Mouse (Mus musculus) limb, embryonic 10.5 days (tissue): ENCODE results near the gene Zfp775. TPM values are rescaled to one million over a fixed set of nuclear protein-coding genes. Genes with fewer than 3 reads are reported as not detected.
"Not testable (repeated sequence)": the region's sequence is repeated elsewhere in the genome, so short reads cannot be mapped to it uniquely, and the experiment has no call there.

Experiments used
- DNase-seq: peaks from one replicate; pipeline ENCODE4 v3.0.0-alpha.2; 2017; ENCODE audit warnings: low spot score
- H3K27ac ChIP-seq: fragments of 300-500 bp; sonication (generic); 2 replicates; pipeline ENCODE4 v1.5.1; 2016; ENCODE audit warnings: mild to moderate bottlenecking
- H3K27me3 ChIP-seq: fragments of 300-500 bp; sonication (generic); 2 replicates; pipeline ENCODE4 v1.6.1; 2016; ENCODE audit warnings: low read depth, mild to moderate bottlenecking; ENCODE audit not compliant: poor library complexity, severe bottlenecking
- H3K36me3 ChIP-seq: fragments of 300-500 bp; sonication (generic); 2 replicates; pipeline ENCODE4 v1.6.1; 2016; ENCODE audit warnings: mild to moderate bottlenecking, moderate library complexity
- H3K4me1 ChIP-seq: fragments of 300-500 bp; sonication (generic); 2 replicates; pipeline ENCODE4 v1.6.1; 2016
- H3K4me3 ChIP-seq: fragments of 300-500 bp; sonication (generic); 2 replicates; pipeline ENCODE4 v1.5.1; 2016; ENCODE audit warnings: mild to moderate bottlenecking, moderate library complexity
- H3K9me3 ChIP-seq: fragments of 300-500 bp; sonication (generic); replicated peaks from 2 replicates; pipeline ENCODE4 v1.6.1; 2016; ENCODE audit warnings: mild to moderate bottlenecking
- WGBS: fragments of 180-500 bp; shearing (Covaris S2); methylation state at CpG from one replicate; pipeline ENCODE4 v1.1.7; 2016; 5-methylcytosine and 5-hydroxymethylcytosine counted together
- polyA plus RNA-seq: library from polyadenylated mRNA; unstranded; fragments of >200 nt; fragmentation: Nextera tagmentation; extraction: Ambion mirVana; gene quantifications from 2 replicates; pipeline ENCODE4 v1.2.1, GENCODE M21; 2016

Gene Zfp775
- polyA plus RNA-seq, 1 experiment from 2014 or later: 10.6 TPM

GRCm38 (mm10) chr6:48622186-48622843, 20.5 kb downstream of the Zfp775 start:
- H3K27me3 ChIP-seq: peaks cover 17% of the 10 kb centered on the region

GRCm38 (mm10) chr6:48623460-48623859, 21.6 kb downstream of the Zfp775 start:
- no peak for DNase-seq
- peaks cover 28% of the 10 kb centered on the region for H3K27me3 ChIP-seq
- no peaks in the 10 kb centered on the region for H3K9me3 ChIP-seq
- peaks cover 34% of the 10 kb centered on the region for H3K36me3 ChIP-seq
- no peak overlapping the region for H3K27ac ChIP-seq
- 26% methylated on average over 1 of the region's 1 CpGs for WGBS
- peaks cover 17% of the 10 kb centered on the region for H3K4me1 ChIP-seq
- H3K4me3 ChIP-seq: no peak overlapping the region

More at GRCm38 (mm10) chr6:48622186-48622843, 20.5 kb downstream of the Zfp775 start:
- not testable (repeated sequence) for DNase-seq, H3K9me3 ChIP-seq, H3K4me3 ChIP-seq, H3K27ac ChIP-seq
- WGBS: 91% methylated on average over 8 of the region's 8 CpGs
- Histone ChIP-seq H3K4me1 (peaks cover 10% of the 10 kb centered on the region), H3K36me3 (peaks cover 45% of the 10 kb centered on the region)

GRCm38 (mm10) chr6:48626464-48626863, 24.6 kb downstream of the Zfp775 start, which contains the start of gene AI854703:
Gene AI854703, plus strand, starts transcription at chr6:48626764.
- Histone ChIP-seq H3K4me3 (peak within 1 kb of the TSS; percentile 58), H3K27ac (peak within 1 kb of the TSS; percentile 32), H3K36me3 (peaks cover 6% of the 10 kb centered on the region), H3K27me3 (peaks cover 58% of the 10 kb centered on the region), H3K9me3 (no peaks in the 10 kb centered on the region), H3K4me1 (peaks cover 35% of the 10 kb centered on the region)
- WGBS: 39% methylated on average over 8 of the region's 8 CpGs
- no peak for DNase-seq

- Histone ChIP-seq H3K9me3 (no peaks in the 10 kb centered on the region), H3K4me3 (peak overlapping the region; percentile 58), H3K36me3 (peaks cover 1% of the 10 kb centered on the region; the same call in 1 of the 2 replicates), H3K4me1 (peaks cover 35% of the 10 kb centered on the region), H3K27me3 (peaks cover 63% of the 10 kb centered on the region), H3K27ac (peak overlapping the region; percentile 32)
- under 1% methylated on average over 32 of the region's 32 CpGs for WGBS
- peak; percentile 74 for DNase-seq
These were observed 25.1 kb downstream of the Zfp775 start for GRCm38 (mm10) chr6:48626984-48627383.

- Histone ChIP-seq H3K4me3 (peak overlapping the region; percentile 58), H3K36me3 (no peaks in the 10 kb centered on the region; the same call in 1 of the 2 replicates), H3K27ac (peak overlapping the region; percentile 32), H3K4me1 (peaks cover 35% of the 10 kb centered on the region), H3K27me3 (peaks cover 67% of the 10 kb centered on the region), H3K9me3 (no peaks in the 10 kb centered on the region)
- WGBS: 3% methylated on average over 7 of the region's 7 CpGs
- no peak for DNase-seq
These were observed 25.7 kb downstream of the Zfp775 start for GRCm38 (mm10) chr6:48627511-48627924.

- no peak for DNase-seq
These were observed 26.5 kb downstream of the Zfp775 start for GRCm38 (mm10) chr6:48628377-48628776.

GRCm38 (mm10) chr6:48628808-48629660, 27.2 kb downstream of the Zfp775 start:
- no peaks in the 10 kb centered on the region; the same call in 1 of the 2 replicates for H3K36me3 ChIP-seq
- no peaks in the 10 kb centered on the region for H3K9me3 ChIP-seq
- H3K4me1 ChIP-seq: peaks cover 35% of the 10 kb centered on the region
- peak overlapping the region; percentile 52 for H3K4me3 ChIP-seq
- peaks cover 67% of the 10 kb centered on the region for H3K27me3 ChIP-seq
- peak overlapping the region; percentile 75 for H3K27ac ChIP-seq
- DNase-seq: peak; percentile 56
- WGBS: 11% methylated on average over 54 of the region's 54 CpGs

More at GRCm38 (mm10) chr6:48628377-48628776, 26.5 kb downstream of the Zfp775 start:
- Histone ChIP-seq H3K36me3 (no peaks in the 10 kb centered on the region; the same call in 1 of the 2 replicates), H3K4me3 (no peak overlapping the region), H3K27ac (no peak overlapping the region), H3K27me3 (peaks cover 67% of the 10 kb centered on the region), H3K9me3 (no peaks in the 10 kb centered on the region), H3K4me1 (peaks cover 35% of the 10 kb centered on the region)
- 82% methylated on average over 3 of the region's 3 CpGs for WGBS

- peaks cover 71% of the 10 kb centered on the region for H3K27me3 ChIP-seq
- H3K4me1 ChIP-seq: peaks cover 35% of the 10 kb centered on the region
- H3K9me3 ChIP-seq: no peaks in the 10 kb centered on the region
- H3K4me3 ChIP-seq: peak overlapping the region; percentile 52
- no peaks in the 10 kb centered on the region; the same call in 1 of the 2 replicates for H3K36me3 ChIP-seq
- WGBS: 16% methylated on average over 13 of the region's 13 CpGs
- H3K27ac ChIP-seq: peak overlapping the region; percentile 75
- DNase-seq: peak; percentile 45
These were observed 27.8 kb downstream of the Zfp775 start for GRCm38 (mm10) chr6:48629661-48630034.

- no peaks in the 10 kb centered on the region for H3K9me3 ChIP-seq
- WGBS: 90% methylated on average over 8 of the region's 8 CpGs
- peaks cover 62% of the 10 kb centered on the region for H3K27me3 ChIP-seq
- H3K36me3 ChIP-seq: no peaks in the 10 kb centered on the region; the same call in 1 of the 2 replicates
- H3K4me3 ChIP-seq: no peak overlapping the region
- H3K27ac ChIP-seq: no peak overlapping the region
- DNase-seq: no peak
- H3K4me1 ChIP-seq: peaks cover 36% of the 10 kb centered on the region
These were observed 29.0 kb downstream of the Zfp775 start for GRCm38 (mm10) chr6:48630831-48631230.

- Histone ChIP-seq H3K9me3 (no peaks in the 10 kb centered on the region), H3K27ac (no peak overlapping the region), H3K27me3 (peaks cover 27% of the 10 kb centered on the region), H3K4me1 (peaks cover 20% of the 10 kb centered on the region), H3K4me3 (no peak overlapping the region), H3K36me3 (no peaks in the 10 kb centered on the region)
- DNase-seq: no peak
- WGBS: 90% methylated on average over 2 of the region's 2 CpGs
These were observed 33.2 kb downstream of the Zfp775 start for GRCm38 (mm10) chr6:48635105-48635504.

- Histone ChIP-seq H3K36me3 (no peaks in the 10 kb centered on the region), H3K4me3 (no peak overlapping the region), H3K9me3 (no peaks in the 10 kb centered on the region), H3K4me1 (peaks cover 18% of the 10 kb centered on the region), H3K27ac (no peak overlapping the region), H3K27me3 (peaks cover 13% of the 10 kb centered on the region; the same call in 1 of the 2 replicates)
- 66% methylated on average over 6 of the region's 6 CpGs for WGBS
- no peak for DNase-seq
These were observed 34.7 kb downstream of the Zfp775 start for GRCm38 (mm10) chr6:48636515-48636914.

- Histone ChIP-seq H3K9me3 (no peaks in the 10 kb centered on the region), H3K27ac (peak overlapping the region; percentile 23; the same call in 1 of the 2 replicates), H3K36me3 (no peaks in the 10 kb centered on the region), H3K4me3 (no peak overlapping the region), H3K4me1 (peaks cover 18% of the 10 kb centered on the region), H3K27me3 (0 out of 2 replicates have a peak, but pooled peaks cover 4% of the 10 kb centered on the region)
- no peak for DNase-seq
- 78% methylated on average over 6 of the region's 6 CpGs for WGBS
These were observed 36.1 kb downstream of the Zfp775 start for GRCm38 (mm10) chr6:48637811-48638500.
